Mouse (Mus musculus): Measurements from ENCODE around the gene B3gnt9.

GRCm38 (mm10) chr8:105270916-105271186, 15.9 kb upstream of the B3gnt9 start:
- no peak for TF ChIP-seq POLR2A (IDR thresholded peaks at IDR 0.05; ENCODE audit: insufficient read depth, low read depth, low read length)
- no peak for TF ChIP-seq CTCF (IDR thresholded peaks at IDR 0.05)

Measured in heart, adult 2 months (tissue).